Mouse (Mus musculus) neural tube, embryonic 13.5 days (tissue): ENCODE measurements at regions not wholly inside any gene's neighbourhood (a gene's known extent, or its start where the extent isn't known, plus 50 kb on each side); places are given as distances from the start of the nearest gene placed in this dataset.

ENCODE experiments used
- ATAC-seq: fragments of 200-750 bp; cut with Nextera tagmentation; 2 replicates; pipeline ENCODE4 v1.8.0; 2017; ENCODE audit warnings: low read depth, mild to moderate bottlenecking, moderate TSS enrichment, moderate library complexity
- H3K27ac ChIP-seq: fragments of 300-500 bp; sonication (generic); replicated peaks from 2 replicates; pipeline ENCODE4 v1.5.1; 2015; ENCODE audit warnings: moderate library complexity, mild to moderate bottlenecking, inconsistent platforms
- H3K27me3 ChIP-seq: fragments of 300-500 bp; sonication (generic); 2 replicates; pipeline ENCODE4 v1.6.1; 2015; ENCODE audit warnings: mild to moderate bottlenecking, inconsistent platforms
- H3K36me3 ChIP-seq: fragments of 300-500 bp; sonication (generic); 2 replicates; pipeline ENCODE4 v1.6.1; 2015; ENCODE audit warnings: mild to moderate bottlenecking, inconsistent platforms
- H3K4me1 ChIP-seq: fragments of 300-500 bp; sonication (generic); replicated peaks from 2 replicates; pipeline ENCODE4 v1.6.1; 2015; ENCODE audit warnings: inconsistent platforms
- H3K4me2 ChIP-seq: fragments of 300-500 bp; sonication (generic); 2 replicates; pipeline ENCODE4 v1.6.1; 2015; ENCODE audit warnings: inconsistent platforms, mild to moderate bottlenecking, moderate library complexity
- H3K4me3 ChIP-seq: fragments of 300-500 bp; sonication (generic); 2 replicates; pipeline ENCODE4 v1.5.1; 2015; ENCODE audit warnings: mild to moderate bottlenecking, inconsistent platforms
- H3K9ac ChIP-seq: fragments of 300-500 bp; sonication (generic); 2 replicates; pipeline ENCODE4 v1.6.1; 2015; ENCODE audit warnings: moderate library complexity, mild to moderate bottlenecking, inconsistent platforms
- H3K9me3 ChIP-seq: fragments of 300-500 bp; sonication (generic); 2 replicates; pipeline ENCODE4 v1.6.1; 2016; ENCODE audit warnings: inconsistent platforms
- WGBS: fragments of 180-500 bp; shearing (Covaris S2); methylation state at CpG from one replicate; pipeline ENCODE4 v1.1.7; 2015; 5-methylcytosine and 5-hydroxymethylcytosine counted together

- H3K4me2 ChIP-seq: no peak overlapping the region
- 26% methylated on average over 12 of the region's 12 CpGs for WGBS
These were observed 434.4 kb downstream of the Hace1 start for GRCm38 (mm10) chr10:46011916-46012596.

GRCm38 (mm10) chr10:46012599-46012998 is 435.0 kb downstream of the Hace1 start:
- no peak overlapping the region for H3K27ac ChIP-seq
- no peak for ATAC-seq
- no peak overlapping the region for H3K4me2 ChIP-seq
- H3K9me3 ChIP-seq: no peaks in the 10 kb centered on the region
- no peaks in the 10 kb centered on the region for H3K27me3 ChIP-seq
- 64% methylated on average over 6 of the region's 6 CpGs for WGBS
- H3K4me1 ChIP-seq: peaks cover 11% of the 10 kb centered on the region
- H3K36me3 ChIP-seq: no peaks in the 10 kb centered on the region
- H3K4me3 ChIP-seq: no peak overlapping the region
- H3K9ac ChIP-seq: no peak overlapping the region

More at GRCm38 (mm10) chr10:46011916-46012596, 434.4 kb downstream of the Hace1 start:
- ATAC-seq: peak; percentile 95
- no peak overlapping the region for H3K9ac ChIP-seq
- no peaks in the 10 kb centered on the region for H3K36me3 ChIP-seq
- no peaks in the 10 kb centered on the region for H3K9me3 ChIP-seq
- no peak overlapping the region for H3K4me3 ChIP-seq
- peaks cover 11% of the 10 kb centered on the region for H3K4me1 ChIP-seq
- H3K27me3 ChIP-seq: no peaks in the 10 kb centered on the region
- no peak overlapping the region for H3K27ac ChIP-seq

GRCm38 (mm10) chr10:46016295-46016694 is 438.7 kb downstream of the Hace1 start:
- peak overlapping the region; percentile 46 for H3K27ac ChIP-seq
- no peaks in the 10 kb centered on the region for H3K36me3 ChIP-seq
- no peak overlapping the region for H3K4me3 ChIP-seq
- peaks cover 11% of the 10 kb centered on the region for H3K4me1 ChIP-seq
- no peak overlapping the region for H3K9ac ChIP-seq
- 35% methylated on average over 5 of the region's 5 CpGs for WGBS
- no peaks in the 10 kb centered on the region for H3K27me3 ChIP-seq
- no peak overlapping the region for H3K4me2 ChIP-seq
- 0 out of 2 replicates have a peak, but pooled peaks have one; percentile 29 for ATAC-seq
- H3K9me3 ChIP-seq: no peaks in the 10 kb centered on the region

GRCm38 (mm10) chr10:46045474-46046093 is 468.0 kb downstream of the Hace1 start:
- peak overlapping the region; percentile 14; the same call in 1 of the 2 replicates for H3K27ac ChIP-seq
- no peak overlapping the region for H3K9ac ChIP-seq
- ATAC-seq: peak; percentile 86
- H3K4me2 ChIP-seq: no peak overlapping the region
- 26% methylated on average over 6 of the region's 6 CpGs for WGBS
- peaks cover 25% of the 10 kb centered on the region for H3K4me1 ChIP-seq
- no peaks in the 10 kb centered on the region for H3K27me3 ChIP-seq
- H3K4me3 ChIP-seq: no peak overlapping the region
- no peaks in the 10 kb centered on the region for H3K9me3 ChIP-seq
- no peaks in the 10 kb centered on the region for H3K36me3 ChIP-seq

GRCm38 (mm10) chr10:46046094-46046749 is 468.6 kb downstream of the Hace1 start:
- Histone ChIP-seq H3K9ac (no peak overlapping the region), H3K9me3 (no peaks in the 10 kb centered on the region), H3K4me3 (no peak overlapping the region), H3K36me3 (no peaks in the 10 kb centered on the region), H3K4me2 (no peak overlapping the region), H3K4me1 (peaks cover 25% of the 10 kb centered on the region), H3K27me3 (no peaks in the 10 kb centered on the region), H3K27ac (peak overlapping the region; percentile 52; the same call in 1 of the 2 replicates)
- ATAC-seq: no peak

GRCm38 (mm10) chr10:46046890-46047414 is 469.3 kb downstream of the Hace1 start:
- H3K36me3 ChIP-seq: no peaks in the 10 kb centered on the region
- no peaks in the 10 kb centered on the region for H3K27me3 ChIP-seq
- H3K9ac ChIP-seq: no peak overlapping the region
- H3K4me3 ChIP-seq: no peak overlapping the region
- H3K9me3 ChIP-seq: no peaks in the 10 kb centered on the region
- no peak for ATAC-seq
- H3K4me2 ChIP-seq: no peak overlapping the region
- H3K4me1 ChIP-seq: peaks cover 25% of the 10 kb centered on the region
- H3K27ac ChIP-seq: peak overlapping the region; percentile 52; the same call in 1 of the 2 replicates
- WGBS: 80% methylated on average over 8 of the region's 8 CpGs

GRCm38 (mm10) chr10:46047591-46047990 is 470.0 kb downstream of the Hace1 start:
- Histone ChIP-seq H3K27ac (no peak overlapping the region), H3K9ac (no peak overlapping the region), H3K4me1 (peaks cover 25% of the 10 kb centered on the region), H3K9me3 (no peaks in the 10 kb centered on the region), H3K4me2 (no peak overlapping the region), H3K27me3 (no peaks in the 10 kb centered on the region), H3K36me3 (no peaks in the 10 kb centered on the region), H3K4me3 (no peak overlapping the region)
- 30% methylated on average over 4 of the region's 4 CpGs for WGBS
- ATAC-seq: no peak

- peak overlapping the region; percentile 38; the same call in 1 of the 2 replicates for H3K27ac ChIP-seq
- no peak overlapping the region; the same call in 1 of the 2 replicates for H3K9ac ChIP-seq
- 31% methylated on average over 14 of the region's 14 CpGs for WGBS
- ATAC-seq: peak; percentile 69
- peaks cover 6% of the 10 kb centered on the region; the same call in 1 of the 2 replicates for H3K4me1 ChIP-seq
- H3K4me3 ChIP-seq: no peak overlapping the region
- peak overlapping the region; percentile 6; the same call in 1 of the 2 replicates for H3K4me2 ChIP-seq
- no peaks in the 10 kb centered on the region for H3K36me3 ChIP-seq
- no peaks in the 10 kb centered on the region for H3K9me3 ChIP-seq
- H3K27me3 ChIP-seq: no peaks in the 10 kb centered on the region
These were observed 480.0 kb downstream of the Hace1 start for GRCm38 (mm10) chr10:46057362-46058198.

- no peak overlapping the region for H3K9ac ChIP-seq
- H3K4me3 ChIP-seq: no peak overlapping the region
- H3K4me2 ChIP-seq: no peak overlapping the region
- H3K27ac ChIP-seq: peak overlapping the region; percentile 38; the same call in 1 of the 2 replicates
- no peak for ATAC-seq
- H3K9me3 ChIP-seq: no peaks in the 10 kb centered on the region
- peaks cover 6% of the 10 kb centered on the region; the same call in 1 of the 2 replicates for H3K4me1 ChIP-seq
- no peaks in the 10 kb centered on the region for H3K27me3 ChIP-seq
- WGBS: 74% methylated on average over 5 of the region's 5 CpGs
- H3K36me3 ChIP-seq: no peaks in the 10 kb centered on the region
These were observed 480.5 kb downstream of the Hace1 start for GRCm38 (mm10) chr10:46058199-46058472.

GRCm38 (mm10) chr10:46059285-46059684 is 481.7 kb downstream of the Hace1 start:
- Histone ChIP-seq H3K4me2 (no peak overlapping the region), H3K9ac (no peak overlapping the region), H3K36me3 (no peaks in the 10 kb centered on the region), H3K9me3 (no peaks in the 10 kb centered on the region), H3K4me1 (peaks cover 6% of the 10 kb centered on the region; the same call in 1 of the 2 replicates), H3K27ac (no peak overlapping the region), H3K27me3 (no peaks in the 10 kb centered on the region), H3K4me3 (no peak overlapping the region)
- no peak for ATAC-seq
- 82% methylated on average over 3 of the region's 3 CpGs for WGBS

- WGBS: 92% methylated on average over 4 of the region's 4 CpGs
- H3K9me3 ChIP-seq: no peaks in the 10 kb centered on the region
- H3K4me3 ChIP-seq: no peak overlapping the region
- H3K9ac ChIP-seq: no peak overlapping the region
- no peaks in the 10 kb centered on the region for H3K36me3 ChIP-seq
- H3K27ac ChIP-seq: no peak overlapping the region
- H3K4me1 ChIP-seq: no peaks in the 10 kb centered on the region
- ATAC-seq: no peak
- no peak overlapping the region for H3K4me2 ChIP-seq
- H3K27me3 ChIP-seq: no peaks in the 10 kb centered on the region
These were observed 486.2 kb downstream of the Hace1 start for GRCm38 (mm10) chr10:46063831-46064230.
